Mouse (Mus musculus): ENCODE results near the gene Stk10. TPM values are rescaled to one million over a fixed set of nuclear protein-coding genes. Genes with fewer than 3 reads are reported as not detected.
A peak's percentile ranks its signal among the peaks of the same experiment; 100 is the strongest.

Gene Stk10
- polyA plus RNA-seq, 1 experiment from 2014 or later: 3.4 TPM

- Histone ChIP-seq H3K4me2 (replicated peaks; ENCODE audit: low read depth, low read length) (no peak overlapping the region), H3K9ac (replicated peaks; ENCODE audit: low read depth, low read length) (no peak overlapping the region), H3K36me3 (ENCODE audit: control insufficient read depth, insufficient read depth, low read length) (no peaks in the 10 kb centered on the region), H3K27ac (ENCODE audit: low read length) (no peak overlapping the region), H3K9me3 (ENCODE audit: control insufficient read depth, low read depth, low read length) (no peaks in the 10 kb centered on the region), H3K4me3 (ENCODE audit: low read depth, low read length) (no peak overlapping the region), H3K27me3 (ENCODE audit: control insufficient read depth, insufficient read depth, low read length) (no peaks in the 10 kb centered on the region), H3K4me1 (ENCODE audit: control insufficient read depth, insufficient read depth, low read length) (peaks cover 7% of the 10 kb centered on the region; the same call in 1 of the 2 replicates)
- WGBS: 91% methylated on average over 4 of the region's 4 CpGs
- ATAC-seq (ENCODE audit: insufficient number of reproducible peaks, insufficient read depth, low FRiP score, low read depth): no peak
Measured at GRCm38 (mm10) chr11:32542181-32542580, 9.1 kb downstream of the Stk10 start.

GRCm38 (mm10) chr11:32542687-32543411, 9.7 kb downstream of the Stk10 start:
- ATAC-seq (ENCODE audit: insufficient number of reproducible peaks, insufficient read depth, low FRiP score, low read depth): peak; percentile 70; the same call in 1 of the 2 replicates
- no peak overlapping the region for H3K4me2 ChIP-seq (replicated peaks; ENCODE audit: low read depth, low read length)
- H3K4me1 ChIP-seq (ENCODE audit: control insufficient read depth, insufficient read depth, low read length): peaks cover 7% of the 10 kb centered on the region; the same call in 1 of the 2 replicates

DNA sequence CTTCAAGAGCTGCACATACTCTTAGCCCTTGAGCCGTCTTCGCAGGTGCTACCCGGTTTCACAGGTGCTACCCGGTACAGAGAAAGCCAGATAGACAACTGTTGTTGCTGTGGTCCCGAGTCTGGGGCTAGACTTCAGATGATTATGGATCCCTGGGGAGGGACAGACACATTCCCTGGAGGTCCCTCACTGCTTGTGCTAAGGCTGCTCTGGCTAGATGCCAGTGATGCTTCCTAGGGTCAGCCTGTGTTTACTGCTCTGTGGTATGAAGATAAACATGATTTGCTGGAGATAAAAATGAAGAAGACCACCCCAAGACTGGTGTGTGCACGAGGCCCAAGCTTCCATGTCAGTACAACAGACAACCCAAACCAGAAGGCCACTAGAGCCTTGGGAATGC, 10.9 kb downstream of the Stk10 start:
- Histone ChIP-seq H3K27ac (ENCODE audit: low read length) (no peak overlapping the region), H3K27me3 (ENCODE audit: control insufficient read depth, insufficient read depth, low read length) (no peaks in the 10 kb centered on the region), H3K4me2 (replicated peaks; ENCODE audit: low read depth, low read length) (no peak overlapping the region), H3K4me3 (ENCODE audit: low read depth, low read length) (no peak overlapping the region), H3K9me3 (ENCODE audit: control insufficient read depth, low read depth, low read length) (no peaks in the 10 kb centered on the region), H3K36me3 (ENCODE audit: control insufficient read depth, insufficient read depth, low read length) (no peaks in the 10 kb centered on the region), H3K4me1 (ENCODE audit: control insufficient read depth, insufficient read depth, low read length) (peaks cover 3% of the 10 kb centered on the region; the same call in 1 of the 2 replicates), H3K9ac (replicated peaks; ENCODE audit: low read depth, low read length) (no peak overlapping the region)
- 82% methylated on average over 6 of the region's 6 CpGs for WGBS
- ATAC-seq (ENCODE audit: insufficient number of reproducible peaks, insufficient read depth, low FRiP score, low read depth): no peak

More at GRCm38 (mm10) chr11:32542687-32543411, 9.7 kb downstream of the Stk10 start:
- no peaks in the 10 kb centered on the region for H3K36me3 ChIP-seq (ENCODE audit: control insufficient read depth, insufficient read depth, low read length)
- no peaks in the 10 kb centered on the region for H3K27me3 ChIP-seq (ENCODE audit: control insufficient read depth, insufficient read depth, low read length)
- H3K9ac ChIP-seq (replicated peaks; ENCODE audit: low read depth, low read length): no peak overlapping the region
- no peaks in the 10 kb centered on the region for H3K9me3 ChIP-seq (ENCODE audit: control insufficient read depth, low read depth, low read length)
- WGBS: 47% methylated on average over 3 of the region's 3 CpGs
- no peak overlapping the region for H3K4me3 ChIP-seq (ENCODE audit: low read depth, low read length)
- H3K27ac ChIP-seq (ENCODE audit: low read length): no peak overlapping the region

DNA sequence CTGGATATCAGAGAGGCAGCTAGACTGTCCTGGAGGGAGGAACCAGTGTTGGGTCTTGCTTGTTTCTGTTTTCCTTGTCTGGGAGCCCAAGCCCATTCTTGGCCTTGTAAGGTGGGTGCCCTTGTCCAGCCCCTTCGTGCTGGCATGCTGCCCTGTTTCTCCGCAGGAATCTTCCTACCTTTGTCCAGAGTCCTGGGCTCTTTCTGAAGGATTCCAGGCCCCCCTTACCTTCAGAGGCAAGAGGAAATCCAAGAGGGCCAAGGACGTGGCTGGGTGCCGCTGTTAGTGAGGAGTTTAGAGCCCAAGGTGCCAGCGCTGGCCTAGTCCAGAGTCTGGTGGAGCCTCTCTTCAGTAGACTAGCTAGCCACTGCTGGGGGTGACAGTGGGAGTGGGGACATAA, 11.4 kb downstream of the Stk10 start:
- 90% methylated on average over 5 of the region's 5 CpGs for WGBS
- Histone ChIP-seq H3K27me3 (ENCODE audit: control insufficient read depth, insufficient read depth, low read length) (no peaks in the 10 kb centered on the region), H3K27ac (ENCODE audit: low read length) (no peak overlapping the region), H3K4me3 (ENCODE audit: low read depth, low read length) (no peak overlapping the region), H3K9me3 (ENCODE audit: control insufficient read depth, low read depth, low read length) (no peaks in the 10 kb centered on the region), H3K36me3 (ENCODE audit: control insufficient read depth, insufficient read depth, low read length) (no peaks in the 10 kb centered on the region), H3K9ac (replicated peaks; ENCODE audit: low read depth, low read length) (no peak overlapping the region), H3K4me2 (replicated peaks; ENCODE audit: low read depth, low read length) (no peak overlapping the region), H3K4me1 (ENCODE audit: control insufficient read depth, insufficient read depth, low read length) (no peaks in the 10 kb centered on the region; the same call in 1 of the 2 replicates)
- no peak for ATAC-seq (ENCODE audit: insufficient number of reproducible peaks, insufficient read depth, low FRiP score, low read depth)

- 80% methylated on average over 12 of the region's 12 CpGs for WGBS
- Histone ChIP-seq H3K4me1 (ENCODE audit: control insufficient read depth, insufficient read depth, low read length) (no peaks in the 10 kb centered on the region; the same call in none of the 2 replicates), H3K9me3 (ENCODE audit: control insufficient read depth, low read depth, low read length) (no peaks in the 10 kb centered on the region), H3K36me3 (ENCODE audit: control insufficient read depth, insufficient read depth, low read length) (no peaks in the 10 kb centered on the region), H3K4me2 (replicated peaks; ENCODE audit: low read depth, low read length) (no peak overlapping the region), H3K27me3 (ENCODE audit: control insufficient read depth, insufficient read depth, low read length) (no peaks in the 10 kb centered on the region), H3K27ac (ENCODE audit: low read length) (no peak overlapping the region), H3K9ac (replicated peaks; ENCODE audit: low read depth, low read length) (no peak overlapping the region), H3K4me3 (ENCODE audit: low read depth, low read length) (no peak overlapping the region)
- ATAC-seq (ENCODE audit: insufficient number of reproducible peaks, insufficient read depth, low FRiP score, low read depth): no peak
Measured at GRCm38 (mm10) chr11:32545605-32546004, 12.5 kb downstream of the Stk10 start.

DNA sequence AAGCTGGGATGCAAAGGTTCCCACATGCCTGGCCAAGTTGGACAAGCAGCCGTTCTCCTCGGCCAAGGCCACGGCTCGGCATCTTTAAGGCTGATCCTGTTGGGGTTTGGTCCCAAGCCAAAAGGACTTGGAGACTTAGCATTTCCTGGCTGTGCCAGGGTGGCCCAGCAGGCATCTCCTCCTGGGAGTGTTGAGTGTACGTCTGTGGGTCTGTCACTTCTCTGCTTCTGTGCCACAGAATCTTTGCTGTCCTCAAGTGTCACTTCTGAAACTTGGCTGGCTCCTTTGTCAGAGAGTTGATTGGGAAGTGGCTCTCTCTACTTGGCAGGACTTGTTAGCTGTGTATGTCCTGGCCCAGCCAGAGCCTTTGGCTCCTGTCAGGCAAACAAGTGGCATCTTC, 13.4 kb downstream of the Stk10 start:
- Histone ChIP-seq H3K36me3 (ENCODE audit: control insufficient read depth, insufficient read depth, low read length) (no peaks in the 10 kb centered on the region), H3K4me2 (replicated peaks; ENCODE audit: low read depth, low read length) (no peak overlapping the region), H3K4me1 (ENCODE audit: control insufficient read depth, insufficient read depth, low read length) (peaks cover 9% of the 10 kb centered on the region), H3K4me3 (ENCODE audit: low read depth, low read length) (no peak overlapping the region), H3K27me3 (ENCODE audit: control insufficient read depth, insufficient read depth, low read length) (no peaks in the 10 kb centered on the region), H3K9ac (replicated peaks; ENCODE audit: low read depth, low read length) (no peak overlapping the region), H3K27ac (ENCODE audit: low read length) (no peak overlapping the region), H3K9me3 (ENCODE audit: control insufficient read depth, low read depth, low read length) (no peaks in the 10 kb centered on the region)
- WGBS: 84% methylated on average over 5 of the region's 5 CpGs
- no peak for ATAC-seq (ENCODE audit: insufficient number of reproducible peaks, insufficient read depth, low FRiP score, low read depth)

- peaks cover 19% of the 10 kb centered on the region for H3K4me1 ChIP-seq (ENCODE audit: control insufficient read depth, insufficient read depth, low read length)
Measured at GRCm38 (mm10) chr11:32547391-32547947, 14.4 kb downstream of the Stk10 start.

GRCm38 (mm10) chr11:32548240-32548639, 15.1 kb downstream of the Stk10 start:
- H3K4me1 ChIP-seq (ENCODE audit: control insufficient read depth, insufficient read depth, low read length): peaks cover 26% of the 10 kb centered on the region
- no peak overlapping the region for H3K4me3 ChIP-seq (ENCODE audit: low read depth, low read length)
- no peak overlapping the region for H3K4me2 ChIP-seq (replicated peaks; ENCODE audit: low read depth, low read length)
- H3K27ac ChIP-seq (ENCODE audit: low read length): no peak overlapping the region
- 81% methylated on average over 4 of the region's 4 CpGs for WGBS
- ATAC-seq (ENCODE audit: insufficient number of reproducible peaks, insufficient read depth, low FRiP score, low read depth): no peak
- no peaks in the 10 kb centered on the region for H3K9me3 ChIP-seq (ENCODE audit: control insufficient read depth, low read depth, low read length)
- no peaks in the 10 kb centered on the region for H3K36me3 ChIP-seq (ENCODE audit: control insufficient read depth, insufficient read depth, low read length)
- H3K27me3 ChIP-seq (ENCODE audit: control insufficient read depth, insufficient read depth, low read length): no peaks in the 10 kb centered on the region
- no peak overlapping the region for H3K9ac ChIP-seq (replicated peaks; ENCODE audit: low read depth, low read length)

More at GRCm38 (mm10) chr11:32547391-32547947, 14.4 kb downstream of the Stk10 start:
- ATAC-seq (ENCODE audit: insufficient number of reproducible peaks, insufficient read depth, low FRiP score, low read depth): no peak
- H3K27me3 ChIP-seq (ENCODE audit: control insufficient read depth, insufficient read depth, low read length): no peaks in the 10 kb centered on the region
- H3K9me3 ChIP-seq (ENCODE audit: control insufficient read depth, low read depth, low read length): no peaks in the 10 kb centered on the region
- 63% methylated on average over 10 of the region's 10 CpGs for WGBS
- H3K4me2 ChIP-seq (replicated peaks; ENCODE audit: low read depth, low read length): no peak overlapping the region
- H3K27ac ChIP-seq (ENCODE audit: low read length): no peak overlapping the region
- no peak overlapping the region for H3K9ac ChIP-seq (replicated peaks; ENCODE audit: low read depth, low read length)
- H3K36me3 ChIP-seq (ENCODE audit: control insufficient read depth, insufficient read depth, low read length): no peaks in the 10 kb centered on the region
- no peak overlapping the region for H3K4me3 ChIP-seq (ENCODE audit: low read depth, low read length)
